ENCODE assay signal across 7 mouse cellular contexts in the genomic region with DNA sequence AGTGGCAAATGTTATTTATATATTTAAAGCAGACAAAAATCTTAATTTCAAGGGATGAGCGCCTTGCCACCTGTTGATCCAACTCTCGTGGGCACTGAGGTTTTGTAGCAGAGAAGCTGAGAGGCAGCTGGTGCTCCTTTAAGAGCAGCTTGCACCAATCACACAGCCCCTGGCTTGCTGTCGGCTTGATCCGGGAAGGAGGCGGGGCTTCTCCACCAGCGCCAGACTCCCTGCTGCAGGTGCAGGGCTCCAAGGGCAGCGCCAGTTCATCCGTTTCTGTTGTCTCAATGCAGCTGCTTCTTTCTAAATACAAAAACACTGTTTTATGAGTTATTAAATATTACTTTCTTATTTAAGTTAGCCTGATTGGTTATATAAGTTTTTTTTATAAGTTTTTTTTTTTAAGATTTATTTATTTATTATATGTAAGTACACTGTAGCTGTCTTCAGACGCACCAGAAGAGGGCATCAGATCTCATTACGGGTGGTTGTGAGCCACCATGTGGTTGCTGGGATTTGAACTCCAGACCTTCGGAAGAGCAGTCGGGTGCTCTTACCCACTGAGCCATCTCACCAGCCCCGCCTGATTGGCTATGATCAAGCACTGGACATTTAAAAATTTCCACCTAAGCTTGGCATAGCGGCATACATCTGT. TPM values are rescaled to one million over a fixed set of nuclear protein-coding genes. Genes with fewer than 3 reads are reported as not detected.
DNase-seq lines count a peak whose midpoint lies in the region; ATAC-seq lines count a peak whose summit lies in the region.
"Not testable (repeated sequence)": the region's sequence is repeated elsewhere in the genome, so short reads cannot be mapped to it uniquely, and the experiment has no call there.

No protein-coding gene starts in this region.

- H3K4me3 ChIP-seq in erythroblast, embryonic 14.5 days (replicated peaks) = peak overlapping the region; percentile 18
- not testable (repeated sequence) for H3K4me3 ChIP-seq in heart, embryonic 13.5 days; midbrain, embryonic 10.5 days
- H3K4me3 ChIP-seq in liver, embryonic 11.5 days (ENCODE audit: low read depth, low read length) = peak overlapping the region; percentile 20; the same call in 1 of the 2 replicates

- H3K4me2 ChIP-seq in heart, embryonic 13.5 days = peak overlapping the region; percentile 22
- H3K4me2 ChIP-seq in liver, embryonic 11.5 days = peak overlapping the region; percentile 43

- H3K36me3 ChIP-seq in erythroblast, embryonic 14.5 days (ENCODE audit: control insufficient read depth); heart, embryonic 13.5 days; liver, embryonic 11.5 days (ENCODE audit: control insufficient read depth, insufficient read depth, low read length); midbrain, embryonic 10.5 days: not testable (repeated sequence)

- not testable (repeated sequence) for H3K9me3 ChIP-seq in erythroblast, embryonic 14.5 days (ENCODE audit: control insufficient read depth, low read length); heart, embryonic 13.5 days; liver, embryonic 11.5 days (ENCODE audit: control insufficient read depth, low read length); midbrain, embryonic 10.5 days (replicated peaks)

- not testable (repeated sequence) for H3K4me1 ChIP-seq in erythroblast, embryonic 14.5 days (ENCODE audit: control insufficient read depth); liver, embryonic 11.5 days (replicated peaks; ENCODE audit: control insufficient read depth, insufficient read depth, low read length); midbrain, embryonic 10.5 days
- peaks cover 14% of the 10 kb centered on the region for H3K4me1 ChIP-seq in heart, embryonic 13.5 days

- peak; percentile 34 for ATAC-seq in activated CD4-positive, CD25-positive, alpha-beta regulatory T cell, adult 4 months
- 0 out of 2 replicates have a peak, but pooled peaks have one; percentile 42 for ATAC-seq in heart, embryonic 13.5 days (ENCODE audit: extremely low read depth, insufficient number of reproducible peaks, low FRiP score, low TSS enrichment)
- peak; percentile 76 for ATAC-seq in liver, embryonic 11.5 days (replicated peaks; ENCODE audit: low FRiP score)

- DNase-seq in kidney, adult 11 months = peak; percentile 68
- peak; percentile 54 for DNase-seq in liver, embryonic 11.5 days (ENCODE audit: low spot score)
- peak; percentile 76 for DNase-seq in midbrain, embryonic 10.5 days (ENCODE audit: low spot score)
- peak; percentile 33 for DNase-seq in right cerebral cortex, postnatal 14 days

- H3K27ac ChIP-seq in heart, embryonic 13.5 days (replicated peaks); liver, embryonic 11.5 days (ENCODE audit: low read depth, low read length); midbrain, embryonic 10.5 days (replicated peaks): not testable (repeated sequence)

- WGBS in heart, embryonic 13.5 days = 13% methylated on average over 14 of the region's 14 CpGs
- WGBS in liver, embryonic 11.5 days = 13% methylated on average over 13 of the region's 14 CpGs
- WGBS in midbrain, embryonic 10.5 days = 16% methylated on average over 14 of the region's 14 CpGs

- not testable (repeated sequence) for H3K27me3 ChIP-seq in erythroblast, embryonic 14.5 days (ENCODE audit: control insufficient read depth); heart, embryonic 13.5 days (replicated peaks); liver, embryonic 11.5 days (replicated peaks; ENCODE audit: control insufficient read depth, insufficient read depth, low read length); midbrain, embryonic 10.5 days (ENCODE audit: low read depth, poor library complexity, severe bottlenecking)

- not testable (repeated sequence) for H3K9ac ChIP-seq in heart, embryonic 13.5 days; liver, embryonic 11.5 days (ENCODE audit: low read depth, low read length)

RNA-seq across cellular contexts. Expression of a gene that starts 7.3 kb away (rescaled TPM):
- polyA plus RNA-seq in activated CD4-positive, CD25-positive, alpha-beta regulatory T cell, adult 4 months (2017; shearing (Covaris generic)) = 100 to 1,000 TPM; 203 to 267 TPM
- polyA plus RNA-seq in erythroblast, embryonic 14.5 days (2012) = 0.11 and 0.15 TPM in 2 replicates
- 28.0 and 28.9 TPM in 2 replicates for polyA plus RNA-seq in heart, embryonic 13.5 days (2015; fragmentation: Nextera tagmentation; extraction: Ambion mirVana)
- 28.2 and 30.6 TPM in 2 replicates for polyA plus RNA-seq in liver, embryonic 11.5 days (2014; fragmentation: Nextera tagmentation; extraction: Ambion mirVana)
- 23.7 and 27.1 TPM in 2 replicates for polyA plus RNA-seq in midbrain, embryonic 10.5 days (2016; fragmentation: Nextera tagmentation; extraction: Ambion mirVana)

RNA-seq across cellular contexts. Expression of a gene that starts 27.6 kb away (rescaled TPM):
- polyA plus RNA-seq in activated CD4-positive, CD25-positive, alpha-beta regulatory T cell, adult 4 months (2017; shearing (Covaris generic)) = 1 to 10 TPM; 3.0 to 3.3 TPM
- 0.02 and 0.03 TPM in 2 replicates for polyA plus RNA-seq in erythroblast, embryonic 14.5 days (2012)
- polyA plus RNA-seq in heart, embryonic 13.5 days (2015; fragmentation: Nextera tagmentation; extraction: Ambion mirVana) = 1.9 TPM in 2 replicates
- 1.0 and 1.4 TPM in 2 replicates for polyA plus RNA-seq in liver, embryonic 11.5 days (2014; fragmentation: Nextera tagmentation; extraction: Ambion mirVana)
- 2.5 and 2.9 TPM in 2 replicates for polyA plus RNA-seq in midbrain, embryonic 10.5 days (2016; fragmentation: Nextera tagmentation; extraction: Ambion mirVana)

Comparison
In these comparisons a context has a peak if more than half of its experiments do, and no peak if none do; other contexts are left out.
1. RNA of a gene that starts 7.3 kb away (polyA plus RNA-seq): 203 to 267 TPM in activated CD4-positive, CD25-positive, alpha-beta regulatory T cell, adult 4 months, 28.0 to 28.9 TPM in heart, embryonic 13.5 days, 28.2 to 30.6 TPM in liver, embryonic 11.5 days and 23.7 to 27.1 TPM in midbrain, embryonic 10.5 days; 0.11 to 0.15 TPM in erythroblast, embryonic 14.5 days; every median in the first group is over 10 times any median in the second.
2. Peak in every context shown above with its lines, with median percentiles within 50 percentile points of each other: ATAC-seq and DNase-seq.